ENCODE assay signal across 16 mouse cellular contexts in the genomic region with DNA sequence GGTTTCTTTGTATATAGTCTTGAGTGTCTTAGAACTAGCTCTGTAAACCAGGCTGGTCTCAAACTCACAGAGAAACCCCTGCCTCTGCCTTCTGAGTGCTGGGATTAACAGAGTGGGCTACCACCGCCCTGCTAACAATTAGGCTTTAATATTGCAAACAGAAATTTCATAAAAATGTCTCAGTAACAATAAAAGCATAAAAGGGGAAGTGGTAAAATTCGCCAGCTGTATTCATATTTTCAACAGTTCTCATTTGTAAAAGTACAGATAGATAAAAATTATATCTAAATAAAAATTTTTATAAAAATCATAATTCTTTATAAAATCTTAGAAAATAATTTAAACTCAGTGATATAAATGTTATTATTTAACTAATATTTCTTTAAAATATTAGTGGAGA.
"Had no signal": no experiment of that assay in that cellular context is flagged by ENCODE, and none has a peak within 500 bp of the region (broad histone marks: within the 10 kb centered on the region; RNA-seq: fewer than 3 reads in every experiment).

No protein-coding gene starts in this region.

- H3K27me3 ChIP-seq: neural tube, embryonic 13.5 days; neural tube, embryonic 15.5 days; stomach, embryonic 15.5 days had no signal

- H3K9me3 ChIP-seq: neural tube, embryonic 15.5 days; stomach, embryonic 15.5 days had no signal

- H3K27ac ChIP-seq: neural tube, embryonic 13.5 days; neural tube, embryonic 15.5 days; stomach, embryonic 15.5 days; stomach, postnatal 0 days had no signal

- H3K4me1 ChIP-seq: neural tube, embryonic 13.5 days; neural tube, embryonic 15.5 days; stomach, embryonic 15.5 days had no signal

- H3K4me3 ChIP-seq: neural tube, embryonic 13.5 days; neural tube, embryonic 15.5 days; stomach, embryonic 15.5 days had no signal

- H3K9ac ChIP-seq: neural tube, embryonic 13.5 days; neural tube, embryonic 15.5 days; stomach, embryonic 15.5 days had no signal

- DNase-seq: retina, postnatal 1 day; right cerebral cortex, adult 18-20 months; right cerebral cortex, postnatal 14 days; right cerebral cortex, postnatal 25 days; right cerebral cortex, postnatal 4 days; spleen, adult 18-20 months; thymus, adult 18-20 months; thymus, adult 2 months; thymus, postnatal 14 days; thymus, postnatal 25 days; thymus, postnatal 36 days; thymus, postnatal 4 days had no signal
